Mouse (Mus musculus): ENCODE results near the gene Frmd5.

GRCm38 (mm10) chr2:121719000-121719399 is 87.9 kb downstream of the Frmd5 start:
- no peak for TF ChIP-seq TCF12 (IDR thresholded peaks at IDR 0.05; ENCODE audit: insufficient read depth, poor library complexity, severe bottlenecking)
- no peak for TF ChIP-seq CEBPB (IDR thresholded peaks at IDR 0.05; ENCODE audit: insufficient read depth, poor library complexity, severe bottlenecking)
- TF ChIP-seq POLR2A (IDR thresholded peaks at IDR 0.05; ENCODE audit: insufficient read length, low read depth): no peak
- TF ChIP-seq MAX (IDR thresholded peaks at IDR 0.05; ENCODE audit: low read depth): no peak
